Mouse (Mus musculus): ENCODE measurements around the gene Apbb2.
"Not testable (repeated sequence)": the region's sequence is repeated elsewhere in the genome, so short reads cannot be mapped to it uniquely, and the experiment has no call there.

Apbb2 gene

GRCm38 (mm10) chr5:66300576-66300975 lies 318.0 kb downstream of the Apbb2 start:
- no peak for DNase-seq (ENCODE audit: low spot score in 2 of 2)

GRCm38 (mm10) chr5:66298856-66299255 lies 319.7 kb downstream of the Apbb2 start:
- DNase-seq (ENCODE audit: low spot score in 2 of 2): no peak

GRCm38 (mm10) chr5:66296116-66296515 lies 322.5 kb downstream of the Apbb2 start:
- no peak for DNase-seq (ENCODE audit: low spot score in 2 of 2)

GRCm38 (mm10) chr5:66294952-66295351 lies 323.6 kb downstream of the Apbb2 start:
- no peak for DNase-seq (ENCODE audit: low spot score in 2 of 2)

GRCm38 (mm10) chr5:66294106-66294625 lies 324.4 kb downstream of the Apbb2 start:
- no peak for DNase-seq (ENCODE audit: low spot score in 2 of 2)

GRCm38 (mm10) chr5:66280742-66281141 lies 337.8 kb downstream of the Apbb2 start:
- no peak for DNase-seq (ENCODE audit: low spot score in 2 of 2)

GRCm38 (mm10) chr5:66279650-66280049 lies 338.9 kb downstream of the Apbb2 start:
- DNase-seq (ENCODE audit: low spot score in 2 of 2): no peak

- DNase-seq (ENCODE audit: low spot score in 2 of 2): no peak
Measured at GRCm38 (mm10) chr5:66274417-66274816, 344.2 kb downstream of the Apbb2 start.

GRCm38 (mm10) chr5:66271141-66271540 lies 347.4 kb downstream of the Apbb2 start:
- DNase-seq (ENCODE audit: low spot score in 2 of 2): no peak

- no peak for DNase-seq (ENCODE audit: low spot score in 2 of 2)
Measured at GRCm38 (mm10) chr5:66269616-66270015, 349.0 kb downstream of the Apbb2 start.

GRCm38 (mm10) chr5:66263398-66263797 lies 355.2 kb downstream of the Apbb2 start:
- peak in 1 of 2 experiments; percentile 42 for DNase-seq (ENCODE audit: low spot score in 2 of 2)

GRCm38 (mm10) chr5:66262475-66262874 lies 356.1 kb downstream of the Apbb2 start:
- DNase-seq (ENCODE audit: low spot score in 2 of 2): no peak

- DNase-seq (ENCODE audit: low spot score in 2 of 2): peak; percentile 6 to 36
Measured at GRCm38 (mm10) chr5:66259756-66260448, 358.7 kb downstream of the Apbb2 start, which contains the start of gene Nsun7. TSS of gene Nsun7 (plus strand) at chr5:66259897.

GRCm38 (mm10) chr5:66259431-66259755 lies 359.2 kb downstream of the Apbb2 start:
- DNase-seq (ENCODE audit: low spot score in 2 of 2): not testable (repeated sequence)

GRCm38 (mm10) chr5:66259000-66259399 lies 359.6 kb downstream of the Apbb2 start:
- DNase-seq (ENCODE audit: low spot score in 2 of 2): no peak

GRCm38 (mm10) chr5:66255044-66255443 lies 363.5 kb downstream of the Apbb2 start:
- DNase-seq (ENCODE audit: low spot score in 2 of 2): no peak

GRCm38 (mm10) chr5:66253219-66253618 lies 365.4 kb downstream of the Apbb2 start:
- no peak for DNase-seq (ENCODE audit: low spot score in 2 of 2)
